Mouse (Mus musculus): ENCODE results near the gene Gm26897.

The Gm26897 gene

DNA sequence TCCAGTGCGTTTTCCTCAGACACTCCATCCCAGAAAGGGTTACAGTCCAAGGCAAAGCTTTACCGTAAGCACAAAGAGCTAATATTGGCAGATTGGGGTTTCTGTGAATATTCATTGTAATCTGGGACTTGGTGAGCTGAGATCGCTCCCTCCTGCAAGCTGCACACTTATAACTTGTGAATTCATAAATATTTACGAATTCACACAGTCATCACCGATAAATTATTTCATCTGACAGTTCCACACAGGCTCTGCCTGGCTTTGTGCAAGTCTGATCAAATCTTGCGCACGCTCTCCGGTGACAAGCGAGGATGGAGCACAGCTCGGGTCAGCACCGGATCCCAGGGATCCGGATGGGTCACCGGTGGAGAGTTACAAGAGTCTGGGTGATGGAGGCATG is 16.4 kb downstream of the Gm26897 start:
- DNase-seq = no peak

DNA sequence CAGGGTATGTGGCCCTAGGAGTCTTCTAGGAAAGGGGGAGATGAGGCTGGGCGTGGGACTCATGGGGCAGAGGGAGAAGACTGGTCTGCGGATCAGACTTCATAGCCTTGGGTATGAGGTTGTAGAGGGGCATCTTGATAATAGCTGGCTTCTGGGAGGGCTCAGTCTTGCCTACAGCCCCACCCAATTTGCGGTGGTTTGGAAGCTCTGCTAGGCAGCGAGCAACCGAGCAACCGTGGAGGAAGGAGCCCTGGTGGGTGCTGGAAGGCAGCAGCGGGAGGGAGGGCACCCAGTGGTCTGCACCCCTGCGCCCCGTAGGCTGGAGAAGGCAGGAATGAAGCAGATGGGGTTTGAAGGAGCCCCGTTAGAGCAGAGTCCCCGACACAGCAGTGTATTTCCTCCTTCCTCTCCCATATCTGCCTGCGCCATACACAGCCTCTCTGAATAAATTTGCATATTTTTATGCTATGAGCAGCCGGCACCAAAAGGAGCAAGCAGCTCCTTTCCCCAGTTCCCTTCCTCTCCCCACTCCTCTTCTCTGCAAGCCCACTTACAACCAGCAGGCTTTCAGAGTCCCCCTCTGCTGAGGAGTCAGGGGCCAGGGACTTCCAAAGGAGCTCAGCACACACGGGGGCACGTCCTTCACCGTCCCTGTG is 20.9 kb downstream of the Gm26897 start:
- no peak for DNase-seq

DNA sequence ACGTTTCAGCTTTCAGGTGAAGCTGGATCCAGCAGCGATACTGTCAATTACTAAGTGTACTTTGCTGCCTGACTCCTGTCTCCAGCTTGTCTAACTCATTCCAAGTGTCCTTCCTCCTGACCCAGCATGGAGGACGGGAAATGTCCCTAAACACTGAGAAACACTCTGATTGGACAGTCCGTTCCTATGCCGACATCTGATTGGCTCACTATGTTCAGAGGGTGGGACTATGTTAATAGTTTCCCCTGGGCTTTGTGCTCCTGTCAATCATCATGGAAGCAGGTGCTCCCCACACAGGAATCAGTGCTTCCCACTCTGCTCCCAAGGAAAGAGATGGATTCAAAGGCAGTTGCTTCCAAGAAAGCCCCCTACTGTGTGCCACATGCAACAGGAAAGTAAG is 21.6 kb downstream of the Gm26897 start:
- no peak for DNase-seq

DNA sequence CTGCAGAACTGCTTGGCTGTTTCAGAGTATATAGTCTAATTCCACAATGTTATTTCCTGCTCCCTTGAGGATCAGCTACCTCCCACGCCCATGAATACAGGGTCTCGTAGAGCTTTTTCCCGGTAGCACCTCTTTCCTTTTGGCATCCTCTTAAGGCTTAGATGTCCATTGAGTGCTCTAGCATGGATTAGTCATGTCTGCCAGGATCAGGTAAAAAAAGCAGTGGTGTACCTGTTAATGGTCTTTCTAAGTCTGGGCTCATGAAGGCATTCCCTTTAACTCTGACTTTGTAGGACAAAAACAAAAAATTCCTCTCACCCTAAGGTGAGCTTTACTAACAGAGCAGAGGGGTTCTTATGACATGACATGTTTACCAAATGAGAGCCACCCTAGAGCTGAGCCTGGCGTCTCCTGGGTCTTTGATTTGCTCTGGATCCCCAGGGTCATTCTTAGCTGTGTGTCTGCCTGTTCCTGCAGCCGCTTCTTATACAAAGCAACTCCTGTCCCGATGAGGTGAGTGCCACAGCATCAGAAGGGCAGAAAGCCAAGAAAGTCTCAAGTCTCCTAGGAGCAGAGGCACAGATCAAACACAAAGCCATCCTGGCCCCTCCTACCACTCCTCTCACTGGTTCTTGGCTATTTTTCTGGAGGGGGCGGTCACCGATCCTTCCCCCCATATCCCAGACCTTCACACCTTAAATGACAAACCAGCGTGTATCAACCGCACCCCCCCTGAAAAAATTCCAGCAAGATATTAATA is 27.2 kb downstream of the Gm26897 start:
- no peak for DNase-seq

DNA sequence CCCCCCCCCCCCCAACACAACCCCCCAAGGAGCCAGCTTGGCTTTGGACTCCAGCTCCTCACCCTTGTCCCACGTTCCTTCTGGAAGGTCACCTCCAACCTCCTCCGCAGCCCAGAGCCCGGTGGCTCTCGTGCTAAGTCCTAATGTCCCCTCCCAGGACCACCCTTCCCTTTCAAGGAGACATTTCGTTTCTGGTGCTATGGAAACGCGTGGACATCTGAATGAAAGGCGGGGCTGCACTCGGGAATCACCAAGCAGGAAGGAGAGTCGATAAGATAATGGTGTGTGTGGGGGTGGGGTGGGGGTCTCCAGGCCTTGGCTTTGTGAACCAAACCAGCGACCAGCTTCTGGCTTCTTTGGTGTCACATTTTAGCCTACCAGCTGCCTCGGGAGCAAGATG is 27.9 kb downstream of the Gm26897 start:
- peak; percentile 90 for DNase-seq

DNA sequence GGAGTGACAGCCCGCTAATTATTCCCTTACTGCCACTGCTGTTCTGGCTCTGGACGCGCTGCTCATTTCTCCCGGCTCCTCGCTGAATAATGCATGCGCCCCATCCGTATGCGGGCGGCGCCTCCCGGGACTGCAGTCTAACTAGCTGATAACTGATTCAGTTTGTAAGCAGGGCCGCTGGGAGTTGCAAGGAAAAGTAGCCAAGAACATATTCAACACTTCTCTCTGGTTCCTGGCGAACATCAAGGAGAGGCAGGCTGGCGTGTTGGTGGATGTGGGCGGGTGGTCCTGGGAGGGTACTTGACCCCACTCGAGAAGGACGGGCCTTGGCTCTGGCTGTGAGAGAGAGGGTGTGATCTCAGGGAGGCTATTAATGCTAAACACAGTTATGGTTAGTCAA is 28.4 kb downstream of the Gm26897 start:
- peak; percentile 98 for DNase-seq

DNA sequence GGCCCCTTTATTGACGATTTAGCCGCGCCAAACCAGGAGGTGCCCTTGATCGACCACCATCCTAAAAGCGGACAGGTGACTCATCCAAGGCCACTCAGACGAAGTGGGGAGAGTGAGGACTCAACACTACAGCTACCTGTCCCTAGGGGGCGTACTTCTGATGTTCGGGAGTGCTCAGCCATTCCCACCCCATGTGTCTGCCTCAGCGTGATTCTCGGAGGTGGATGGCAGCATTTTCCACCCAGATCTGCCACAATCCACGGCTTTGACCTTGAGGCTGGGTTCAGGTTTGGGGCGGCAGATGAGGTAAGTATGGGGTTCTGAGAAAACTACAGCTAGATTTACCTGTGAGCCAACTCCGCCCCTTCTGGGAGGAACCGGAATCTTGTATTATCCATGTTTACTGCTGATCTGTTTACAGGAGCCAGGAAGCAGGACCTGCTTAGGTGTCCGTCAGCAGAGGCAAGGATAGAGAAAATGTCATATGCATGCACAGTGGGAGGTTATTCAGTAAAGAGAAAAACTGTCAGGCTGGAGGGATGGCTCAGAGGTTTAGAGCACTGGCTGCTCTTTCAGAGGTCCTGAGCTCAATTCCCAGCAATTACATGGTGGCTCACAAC is 32.1 kb downstream of the Gm26897 start:
- DNase-seq = peak; percentile 62

DNA sequence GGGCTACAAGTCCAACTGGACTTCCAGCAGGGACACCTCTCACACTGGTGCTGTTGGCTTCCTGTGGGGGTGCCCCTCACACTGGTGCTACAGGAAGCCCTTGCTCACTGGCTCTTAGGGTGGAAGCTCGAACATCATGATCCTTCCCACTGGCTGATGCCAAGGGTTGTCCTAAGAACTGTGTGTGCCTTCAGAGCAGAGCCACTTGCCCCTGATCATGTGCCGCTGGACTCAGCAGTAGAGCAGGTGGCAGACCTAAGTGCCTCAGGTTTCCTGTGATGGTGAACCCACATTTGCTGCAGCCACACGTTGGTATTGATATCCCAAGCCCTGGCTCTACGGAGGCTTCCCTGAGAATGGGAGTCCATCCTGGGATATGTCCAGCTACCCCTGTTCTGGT is 33.0 kb downstream of the Gm26897 start:
- DNase-seq = no peak

DNA sequence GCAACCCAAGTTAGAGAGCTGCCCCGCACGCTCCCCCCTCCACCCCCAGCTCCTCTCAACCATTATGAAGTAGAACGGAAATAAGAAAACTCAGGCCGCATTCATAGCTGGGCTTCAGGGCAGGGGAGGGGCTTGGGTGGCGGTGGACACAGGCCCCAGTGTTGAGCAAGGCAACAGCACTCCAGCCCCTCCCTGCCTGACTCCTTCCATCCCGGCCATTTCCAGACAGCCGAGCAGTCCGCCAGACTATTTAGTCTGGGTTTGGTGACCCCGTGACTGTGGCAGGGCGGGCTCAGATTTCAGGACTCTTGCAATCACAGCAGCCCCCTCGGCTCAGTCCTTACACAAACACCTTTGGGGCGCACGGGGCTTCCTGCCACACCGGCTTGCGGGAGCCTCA is 36.5 kb downstream of the Gm26897 start:
- peak; percentile 97 for DNase-seq

DNA sequence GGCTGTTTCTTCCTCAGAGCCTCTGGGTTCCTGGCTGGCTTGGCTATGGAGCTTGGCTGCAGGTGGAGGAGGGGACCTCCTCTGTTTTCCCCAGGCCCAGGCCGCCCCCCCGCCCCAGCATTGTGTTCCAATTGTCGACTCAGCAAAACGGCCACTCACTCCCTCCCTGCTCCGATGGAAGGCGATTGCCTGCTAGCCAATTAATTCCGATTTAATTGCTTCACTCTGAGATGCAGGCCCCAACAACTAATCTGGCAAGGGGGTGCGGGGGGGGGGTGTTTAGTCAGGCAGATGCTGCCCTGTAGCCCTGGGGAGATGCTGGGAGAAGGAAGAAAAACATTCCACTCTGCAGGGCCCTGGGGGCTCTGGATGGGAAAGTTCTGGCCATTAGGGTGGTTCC is 38.4 kb downstream of the Gm26897 start:
- no peak for DNase-seq

DNA sequence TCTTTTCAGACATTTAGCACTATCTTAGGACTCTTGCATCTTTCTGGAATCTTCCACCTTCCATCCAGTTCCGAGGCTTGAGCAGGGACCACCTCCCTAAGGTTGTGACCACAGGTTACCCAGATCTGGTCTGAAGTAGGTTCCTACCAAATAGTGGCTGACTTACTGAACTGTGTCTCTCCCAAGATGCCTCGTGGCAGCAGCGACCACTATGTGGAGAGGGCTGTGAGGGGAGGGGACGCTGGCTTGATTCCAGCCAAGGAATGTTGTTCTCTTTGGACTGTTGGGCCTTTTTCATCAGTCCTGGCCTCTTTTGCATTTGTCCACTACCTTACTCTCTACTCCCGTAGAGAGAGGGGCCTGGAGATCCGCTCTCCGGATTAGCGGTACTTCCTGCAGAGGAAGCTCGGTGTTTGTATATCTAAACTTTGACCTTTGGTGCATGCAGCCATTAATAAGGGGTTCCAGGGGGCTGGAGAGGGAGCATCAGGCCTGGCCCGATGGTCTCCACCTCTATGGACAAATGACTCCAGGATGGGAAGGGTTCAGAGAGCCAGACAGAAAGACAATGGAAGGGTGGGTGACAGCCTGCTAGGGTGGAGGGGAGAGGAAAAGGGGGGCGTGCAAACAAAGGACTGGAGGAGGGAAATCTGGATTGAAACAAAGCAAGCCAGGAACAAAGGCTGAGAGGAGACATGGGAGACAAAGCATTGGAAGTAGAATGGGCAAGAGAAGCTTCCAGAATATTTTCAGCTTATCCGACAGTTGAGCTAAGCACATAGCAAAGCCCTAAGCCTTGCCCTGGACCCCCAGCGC is 39.1 kb downstream of the Gm26897 start:
- peak; percentile 67 for DNase-seq

DNA sequence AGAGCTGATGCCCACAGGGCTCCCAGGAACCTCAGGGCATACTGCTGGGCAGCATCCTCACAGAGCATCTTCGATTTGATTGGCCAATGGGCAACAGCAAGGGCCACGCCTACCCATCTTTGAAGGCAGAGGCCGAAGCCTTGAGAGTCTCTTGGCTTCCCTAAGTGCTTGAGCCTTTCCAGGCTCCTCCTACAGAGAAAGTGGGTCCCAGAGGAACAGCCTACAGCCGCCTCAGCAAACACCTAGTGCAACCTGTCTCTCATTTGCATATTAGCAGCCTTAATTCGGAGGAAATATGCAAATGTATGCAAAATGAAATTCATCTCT is 39.6 kb downstream of the Gm26897 start:
- peak; percentile 76 for DNase-seq

DNA sequence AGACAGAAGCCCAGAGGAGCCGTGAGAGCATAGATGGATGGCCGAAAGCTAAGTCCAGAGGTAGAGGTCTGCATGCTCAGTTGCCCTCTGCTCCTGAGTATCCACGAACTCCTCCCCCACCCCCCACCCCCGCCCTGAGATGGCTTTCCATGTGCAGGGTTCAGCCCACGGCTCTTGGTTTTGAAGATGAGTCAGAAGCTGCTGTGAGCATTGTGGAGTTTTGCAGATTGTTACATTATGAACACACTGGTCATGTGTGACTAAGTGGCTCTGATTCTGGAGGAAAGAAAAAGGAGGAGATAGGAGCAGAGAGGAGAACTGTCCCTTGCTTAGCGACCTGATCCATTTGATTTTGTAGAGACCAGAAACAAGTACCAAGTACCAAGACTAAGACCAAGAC is 42.5 kb downstream of the Gm26897 start:
- no peak for DNase-seq

DNA sequence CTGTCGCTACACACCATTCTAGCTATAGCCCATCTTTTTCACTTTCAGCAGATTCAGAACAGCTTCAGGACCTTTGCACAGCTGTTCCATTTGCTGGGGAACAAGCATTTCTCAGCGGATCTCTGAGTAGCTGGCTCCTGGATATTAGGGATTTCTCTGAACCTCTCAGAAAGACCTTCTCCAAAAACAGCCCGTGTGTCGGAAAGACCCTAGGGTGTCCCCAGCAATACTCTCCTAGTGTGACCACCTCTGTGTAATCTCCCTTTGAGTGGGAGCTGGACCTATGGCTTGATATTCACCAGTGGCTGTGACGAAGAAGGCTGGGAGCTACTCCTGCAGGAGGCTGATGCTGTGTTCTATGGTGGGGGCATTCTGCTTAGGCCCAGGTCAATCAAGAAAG is 44.4 kb downstream of the Gm26897 start:
- DNase-seq = peak; percentile 73

DNA sequence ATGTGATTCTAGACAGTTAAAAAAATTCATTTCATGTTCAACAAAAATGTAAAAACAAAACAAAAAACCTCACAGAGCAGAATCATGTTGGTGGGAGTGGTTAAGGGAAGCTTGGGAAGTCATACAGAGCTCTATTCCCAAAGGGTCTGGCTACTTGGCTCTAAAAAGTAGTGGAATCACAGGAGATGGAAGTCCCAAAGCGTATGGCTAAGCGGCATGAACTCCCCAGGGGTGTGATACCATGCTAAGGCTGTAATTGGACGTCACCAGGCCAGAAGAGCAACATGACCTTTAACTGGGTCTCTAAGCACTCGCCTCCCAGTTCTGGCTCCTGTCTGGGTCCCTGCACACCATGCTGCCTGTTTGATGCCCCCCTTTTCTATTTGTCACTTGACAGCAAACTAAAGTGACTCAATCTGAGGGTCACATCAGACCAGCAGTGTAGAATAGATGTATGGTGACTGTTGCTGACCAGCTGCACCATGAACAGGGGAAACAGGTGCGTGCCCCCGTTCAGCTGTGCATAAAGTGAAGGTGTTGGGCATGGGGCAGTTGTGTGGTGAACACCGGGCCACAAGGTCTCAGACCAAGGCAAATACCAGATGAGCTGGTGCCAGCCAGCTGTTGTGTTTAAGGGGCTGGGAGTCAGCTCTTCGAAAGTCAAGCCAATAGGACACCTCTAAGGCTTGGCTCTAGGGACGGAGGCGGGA is 46.2 kb downstream of the Gm26897 start:
- peak; percentile 90 for DNase-seq
